Mouse (Mus musculus): ENCODE results near the gene Dact3.

DNA sequence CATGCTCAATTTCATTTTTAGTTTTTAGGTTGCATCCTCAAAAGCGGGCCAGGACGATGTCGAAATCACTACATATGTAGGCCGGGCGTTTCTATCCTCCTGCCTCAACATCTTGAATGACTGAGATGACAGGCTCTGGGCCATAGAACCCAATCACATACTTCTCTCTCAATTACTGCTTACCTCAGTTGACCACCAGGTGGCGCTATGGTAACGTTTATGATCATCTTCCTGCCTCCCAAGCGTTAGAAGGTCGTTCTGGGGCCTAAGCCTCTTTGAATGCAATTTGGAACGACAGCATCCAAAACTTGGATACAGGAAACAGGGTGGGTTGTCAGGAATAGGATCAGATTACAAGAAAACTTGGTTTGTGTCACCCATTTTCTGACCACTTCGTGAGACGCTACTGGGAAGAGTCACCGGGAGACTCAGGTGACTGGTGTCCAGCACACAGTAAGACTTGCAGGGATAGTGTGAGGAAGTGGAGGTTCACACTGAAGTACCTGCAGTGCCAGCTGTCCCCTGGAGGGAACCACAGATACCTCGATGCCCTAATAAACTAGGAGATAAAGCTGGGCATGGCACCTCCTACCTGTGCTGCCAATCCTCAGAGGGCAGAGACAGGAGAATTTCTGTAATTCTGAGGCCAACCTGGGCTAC, 57.0 kb downstream of the Dact3 start:
- TF ChIP-seq CTCF (IDR thresholded peaks at IDR 0.05; ENCODE audit: low read depth) = peak; percentile 95
- TF ChIP-seq EP300 (optimal IDR thresholded peaks at IDR 0.05) = no peak
